Mouse (Mus musculus) lung, postnatal 14 days (tissue): ENCODE measurements around the gene Abca4.
A peak's percentile ranks its signal among the peaks of the same experiment; 100 is the strongest.

ENCODE experiments used
- DNase-seq: peaks from one replicate; pipeline ENCODE4 v3.0.0; 2021

The Abca4 gene

DNA sequence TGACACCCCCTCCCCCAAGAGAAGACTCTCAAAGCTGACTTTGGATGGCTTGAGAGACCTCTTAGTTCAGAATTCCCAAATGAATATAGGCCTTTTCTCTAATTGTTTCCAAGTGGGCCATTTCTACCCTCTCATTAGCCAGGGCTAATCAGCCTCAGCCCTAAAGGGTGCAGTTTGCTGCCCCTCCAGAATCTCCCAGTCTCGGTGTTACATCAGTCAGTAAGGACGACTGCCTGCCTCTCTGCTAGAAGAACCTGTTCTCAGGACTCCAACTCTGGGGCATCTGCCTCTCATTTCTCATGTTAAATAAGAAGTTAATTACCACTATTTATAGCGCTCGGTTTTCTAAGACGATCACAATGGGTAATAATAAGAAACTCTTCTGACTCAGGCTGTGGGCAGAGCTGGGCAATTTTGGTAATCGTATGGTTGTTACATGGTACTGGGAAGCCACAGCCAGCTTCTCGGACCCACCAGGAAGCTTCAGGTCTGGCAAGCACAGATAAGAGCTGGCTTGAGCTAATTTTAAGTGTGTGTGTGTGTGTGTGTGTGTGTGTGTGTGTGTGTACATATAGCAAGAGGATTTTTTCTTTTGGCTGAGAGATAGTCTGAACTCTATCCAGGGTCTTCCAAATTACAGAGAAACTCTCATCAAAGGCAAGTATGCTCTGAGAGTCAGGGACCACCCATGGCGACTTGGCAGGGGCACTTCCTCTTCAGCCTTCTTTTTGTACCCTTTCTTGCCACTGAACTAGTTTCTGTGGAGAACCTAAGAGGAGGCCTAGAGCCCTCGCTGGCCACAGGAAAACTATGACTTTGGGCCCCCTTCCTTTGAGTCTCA is 67.1 kb downstream of the Abca4 start:
- no peak for DNase-seq

DNA sequence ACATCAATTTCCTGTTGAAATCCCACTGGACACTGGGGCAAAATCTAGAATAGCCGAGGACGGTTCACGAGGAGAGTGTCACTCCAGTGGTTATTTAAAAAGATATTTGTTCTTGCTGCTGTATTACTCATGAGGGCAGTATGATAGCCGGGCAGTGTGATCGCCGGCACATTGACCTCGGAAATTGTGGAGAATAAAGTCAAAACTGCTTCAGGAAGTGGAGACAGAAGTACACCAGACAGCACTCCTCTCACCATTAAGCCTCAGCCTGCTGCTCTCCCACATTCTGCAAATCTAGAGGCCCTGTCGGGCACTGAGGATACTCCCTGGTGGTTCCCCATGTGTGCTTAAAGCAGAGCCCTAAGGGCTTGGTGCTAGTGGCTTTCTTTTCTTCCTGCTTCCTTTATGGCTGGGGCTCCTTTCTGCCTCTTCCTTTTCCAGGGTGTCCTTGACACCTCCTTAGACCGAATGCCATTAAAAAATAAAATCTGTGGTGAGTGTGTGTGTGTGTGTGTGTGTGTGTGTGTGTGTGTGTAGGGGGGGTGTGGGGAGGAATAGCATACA is 74.5 kb downstream of the Abca4 start:
- DNase-seq, result no peak

DNA sequence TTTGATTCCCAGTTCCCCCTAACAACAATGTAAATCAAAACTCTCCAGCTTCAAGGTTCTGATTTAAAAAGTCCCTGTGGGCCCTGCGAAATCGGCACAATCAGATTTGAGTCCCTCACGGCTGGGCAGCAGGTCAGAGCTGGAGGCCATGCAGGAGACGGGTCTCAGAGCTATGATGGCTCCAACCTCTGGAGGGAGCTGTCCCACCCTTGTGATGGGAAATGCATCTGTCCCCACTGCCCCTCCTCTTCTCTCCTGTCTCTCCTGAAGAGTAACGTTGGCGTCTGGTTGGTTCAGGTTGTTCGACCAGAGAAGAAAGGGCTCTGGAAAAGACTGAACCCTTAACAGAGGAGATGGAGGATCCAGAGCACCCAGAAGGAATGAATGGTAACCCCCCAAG is 75.5 kb downstream of the Abca4 start:
- DNase-seq, result no peak

DNA sequence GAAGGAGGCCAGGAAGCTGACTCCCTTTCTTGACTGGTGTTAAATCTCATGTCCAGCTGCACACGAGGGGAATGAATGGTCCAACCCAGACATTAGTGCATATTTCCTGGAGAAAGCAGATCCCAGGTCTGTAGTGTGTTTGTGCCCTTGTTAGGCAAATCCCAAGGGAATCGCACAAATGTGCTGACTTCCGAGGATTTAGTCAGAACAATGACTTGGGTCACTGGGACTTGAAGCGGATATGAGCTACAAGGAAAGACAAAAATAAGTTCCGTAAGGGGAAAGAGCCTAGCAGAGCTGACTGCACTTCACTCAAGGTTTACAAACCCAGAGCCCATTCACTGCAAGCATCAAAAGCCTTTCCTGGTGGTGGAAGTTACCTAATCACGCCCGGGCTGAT is 76.0 kb downstream of the Abca4 start:
- no peak for DNase-seq

DNA sequence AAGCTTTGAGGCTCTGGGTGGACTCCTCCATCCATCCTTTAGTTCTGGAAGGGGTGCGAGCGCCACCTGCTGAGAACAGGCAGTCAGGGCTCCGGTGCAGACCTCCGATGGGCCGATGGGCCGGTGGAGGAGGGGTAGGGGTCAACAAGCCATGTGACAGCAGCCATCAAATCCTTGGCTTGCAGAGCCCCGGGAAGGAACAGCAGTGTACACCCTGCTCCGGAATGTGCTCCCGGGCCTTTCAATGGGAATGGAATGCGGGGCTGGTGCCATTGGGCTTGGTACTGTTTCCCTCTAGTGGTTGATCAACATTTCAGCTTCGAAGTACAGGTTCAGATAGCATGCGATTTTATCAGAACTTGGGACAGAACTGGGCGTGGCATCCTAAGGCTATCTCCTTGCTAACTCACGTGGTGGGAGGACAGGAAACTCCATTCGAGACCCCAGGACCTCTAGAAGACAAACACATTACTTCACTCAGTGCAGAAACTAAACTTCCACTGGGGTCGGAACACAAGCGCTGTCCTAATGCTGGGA is 78.0 kb downstream of the Abca4 start:
- DNase-seq, result peak; percentile 99

DNA sequence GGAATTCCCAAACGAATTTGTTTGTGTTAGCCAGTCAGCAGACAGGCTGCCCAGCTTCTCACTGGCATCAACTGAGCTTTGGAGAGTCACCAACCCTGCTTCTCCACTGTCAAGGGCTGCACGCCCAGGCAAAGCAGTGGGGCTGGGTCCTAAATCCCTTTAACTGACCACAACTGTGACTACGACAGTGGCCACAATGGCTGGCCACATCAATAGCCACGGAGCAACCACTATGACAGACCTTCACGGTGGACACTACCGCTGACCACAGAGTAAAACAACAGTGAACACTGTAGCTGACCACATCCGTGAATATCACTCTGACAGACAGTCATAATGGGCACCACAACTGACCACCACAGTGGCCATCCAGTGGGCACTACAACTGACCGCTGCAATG is 78.6 kb downstream of the Abca4 start:
- no peak for DNase-seq

DNA sequence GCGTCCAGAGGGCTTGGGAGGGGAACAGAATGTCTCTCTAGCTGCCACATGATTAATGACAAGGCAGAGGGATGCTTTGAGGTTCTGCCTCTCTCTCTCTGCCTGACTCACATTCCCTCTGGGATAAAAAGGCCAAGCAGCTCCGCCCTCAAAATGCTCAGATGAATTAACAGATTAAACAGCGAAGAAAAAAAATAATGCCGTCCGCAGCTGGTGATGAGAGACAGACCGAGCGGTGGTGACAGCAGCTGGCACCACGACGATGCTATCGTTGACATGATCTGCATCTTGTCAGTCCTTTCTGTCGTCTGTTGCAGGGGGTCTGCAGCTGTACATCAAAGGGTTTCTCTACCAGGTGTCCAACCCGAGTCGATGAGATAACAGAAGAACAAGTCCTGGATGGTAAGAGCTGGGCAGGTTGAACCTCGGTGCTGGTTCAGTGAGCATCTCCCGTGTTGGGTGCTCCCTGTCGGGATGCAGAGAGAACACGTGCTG is 84.8 kb downstream of the Abca4 start:
- no peak for DNase-seq

DNA sequence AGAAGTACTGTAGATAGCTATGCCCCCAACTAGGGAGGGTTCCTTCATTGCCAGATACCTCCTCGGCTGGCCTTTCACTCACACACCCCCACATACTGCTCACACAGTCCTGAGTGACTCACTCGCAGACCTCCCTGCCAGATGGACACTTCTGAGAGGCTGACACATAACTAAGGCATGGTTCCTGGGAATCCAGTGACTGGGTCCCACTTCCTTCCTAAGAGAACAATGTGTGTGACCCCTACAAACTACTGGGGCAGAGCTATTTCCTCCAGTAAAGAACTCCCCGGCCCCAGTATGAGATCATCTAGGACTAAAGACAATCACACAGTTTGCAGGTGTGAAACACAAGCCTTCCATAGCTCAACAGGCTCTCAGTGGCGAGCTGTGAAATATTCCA is 86.5 kb downstream of the Abca4 start:
- DNase-seq, result peak; percentile 48

DNA sequence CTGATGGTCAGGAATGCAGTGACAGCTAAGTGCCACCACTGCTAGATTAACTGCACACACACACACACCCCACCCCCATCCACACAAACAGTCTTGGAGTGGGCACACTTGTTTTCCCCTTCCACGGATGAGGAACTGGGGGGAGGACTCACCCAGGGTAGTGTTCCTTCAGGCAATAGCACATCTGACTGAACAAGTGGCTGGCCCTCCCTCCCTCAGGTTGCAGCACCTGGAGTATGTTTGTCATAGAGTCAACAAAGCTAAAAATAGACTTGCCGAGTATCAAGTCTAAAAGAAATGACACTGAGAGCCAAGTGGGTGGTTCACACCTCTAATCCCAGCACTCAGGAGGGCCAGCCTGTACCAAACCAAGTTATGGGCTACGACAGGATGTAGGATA is 87.4 kb downstream of the Abca4 start:
- DNase-seq, result peak; percentile 49

DNA sequence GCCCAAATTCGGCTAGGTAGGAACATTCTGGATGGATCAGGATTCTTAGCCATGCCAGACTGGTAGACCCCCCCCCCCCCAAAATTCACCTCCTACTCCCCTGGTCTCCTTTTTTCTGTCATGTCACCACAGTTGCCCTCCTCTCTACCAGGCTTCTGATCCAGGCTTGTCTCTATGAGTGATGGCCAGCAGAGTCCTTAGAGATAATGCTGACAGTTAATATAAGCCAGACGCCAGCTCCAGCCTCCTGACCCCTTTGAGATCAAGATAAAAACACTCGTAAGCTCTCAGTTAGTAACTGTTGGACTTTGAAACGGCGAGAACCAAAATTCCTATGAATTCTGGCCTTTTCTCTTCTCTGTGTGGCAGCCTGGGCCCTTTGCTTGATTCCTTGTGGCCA is 89.0 kb downstream of the Abca4 start:
- DNase-seq, result no peak

DNA sequence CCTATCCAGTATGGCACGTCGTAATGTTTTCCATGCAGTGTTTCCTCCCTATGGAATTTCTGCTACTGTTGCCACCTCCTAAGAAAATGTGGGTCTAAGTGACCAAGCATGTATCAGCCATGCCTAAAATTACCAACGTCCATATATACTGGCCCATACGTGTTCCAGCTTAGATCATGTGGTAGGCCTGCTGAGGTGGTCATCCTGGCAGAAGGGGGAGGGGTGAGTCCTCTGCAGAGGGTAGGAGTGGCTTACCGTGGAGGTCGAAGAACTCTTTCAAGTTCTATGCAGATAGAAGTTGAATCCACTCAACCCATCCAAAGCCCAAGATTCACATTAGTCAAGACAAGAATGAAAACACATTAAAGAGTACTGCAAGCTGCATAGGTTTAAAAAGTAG is 89.6 kb downstream of the Abca4 start:
- no peak for DNase-seq

DNA sequence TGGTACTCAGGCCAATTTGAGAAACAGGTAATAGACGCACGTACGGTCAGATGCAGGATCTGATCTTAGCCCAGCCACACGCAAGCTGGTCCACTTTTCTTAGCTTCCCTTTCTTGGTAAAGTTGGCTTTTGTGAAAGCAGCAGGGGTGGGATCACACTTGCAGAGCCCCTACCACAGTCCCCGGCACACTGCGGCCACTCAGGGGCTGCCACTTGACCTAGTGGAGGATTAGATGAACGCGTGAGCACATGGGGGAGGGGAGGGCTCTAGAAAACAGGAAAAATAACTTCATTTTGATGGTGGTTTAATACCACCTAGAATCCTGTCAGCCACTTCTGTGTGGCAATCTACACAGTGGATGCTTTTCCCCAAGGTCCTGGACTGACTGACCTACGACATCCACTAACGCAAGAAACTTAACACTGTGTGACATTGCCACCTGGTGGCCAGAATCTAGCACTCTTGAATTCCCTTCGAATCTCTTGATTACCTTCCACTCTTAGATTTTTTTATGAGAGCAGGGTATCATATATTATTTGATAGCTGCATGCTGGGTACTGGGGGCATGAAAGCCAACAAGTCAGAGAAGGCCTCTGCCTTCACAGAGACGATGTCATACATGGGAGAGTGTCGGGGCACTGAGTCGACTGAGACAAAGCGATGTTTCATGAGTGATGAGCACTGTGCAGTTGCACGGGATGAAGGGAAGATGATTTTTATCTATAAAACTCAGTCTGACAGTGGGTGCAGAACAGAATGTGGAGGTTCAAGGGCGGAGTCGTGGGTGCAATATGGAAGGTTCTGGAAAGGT is 96.6 kb downstream of the Abca4 start:
- peak; percentile 84 for DNase-seq

DNA sequence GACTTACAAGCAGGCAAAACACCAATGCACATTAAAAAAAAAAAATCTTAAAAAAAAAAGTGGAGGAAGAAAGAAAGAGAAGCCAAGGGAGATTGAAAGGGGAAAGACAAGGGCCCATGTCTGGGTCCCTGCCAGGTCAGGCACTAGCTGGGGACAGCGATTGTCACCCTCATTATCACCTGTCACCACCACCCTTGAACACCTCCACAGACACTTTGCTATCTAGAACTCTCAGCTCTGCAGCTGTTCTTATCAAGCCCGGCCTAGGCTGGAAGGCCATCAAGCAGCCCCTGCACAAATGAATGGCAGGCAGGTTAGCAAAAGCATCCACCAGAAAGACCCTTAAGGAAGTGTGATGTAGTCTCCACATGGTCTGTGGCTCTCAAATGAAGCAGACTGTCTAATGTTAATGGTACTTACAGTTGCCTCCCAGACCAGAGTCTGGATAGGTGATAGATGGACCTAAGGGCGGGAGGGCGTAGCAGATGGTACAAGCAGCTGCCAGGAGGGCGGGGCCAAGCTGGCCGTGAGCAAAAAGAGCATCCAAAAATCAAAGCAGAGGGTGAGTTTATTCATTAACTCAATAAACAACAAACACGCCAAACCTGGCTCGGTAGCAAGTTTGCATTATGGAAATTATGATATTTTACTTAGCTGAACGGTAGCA is 98.1 kb downstream of the Abca4 start:
- DNase-seq, result no peak

DNA sequence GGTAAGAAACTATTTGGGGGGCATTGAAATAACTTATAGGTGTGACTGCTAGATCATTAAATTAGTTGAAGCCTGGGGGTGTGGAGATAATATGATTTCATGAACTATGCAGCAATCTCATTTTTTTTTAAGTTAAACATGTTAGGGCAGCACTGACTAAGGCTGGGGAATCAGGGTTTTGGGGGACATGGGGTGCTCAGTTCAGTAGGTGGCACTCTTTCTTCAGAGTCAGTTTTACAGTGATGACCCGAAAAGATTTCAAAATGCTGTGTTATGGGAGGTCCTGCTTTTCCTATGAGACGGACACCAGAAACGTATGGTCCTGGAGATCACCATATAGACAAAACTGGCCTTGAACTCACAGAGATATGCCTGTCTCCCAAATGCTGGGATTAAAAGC is 99.2 kb downstream of the Abca4 start:
- no peak for DNase-seq

DNA sequence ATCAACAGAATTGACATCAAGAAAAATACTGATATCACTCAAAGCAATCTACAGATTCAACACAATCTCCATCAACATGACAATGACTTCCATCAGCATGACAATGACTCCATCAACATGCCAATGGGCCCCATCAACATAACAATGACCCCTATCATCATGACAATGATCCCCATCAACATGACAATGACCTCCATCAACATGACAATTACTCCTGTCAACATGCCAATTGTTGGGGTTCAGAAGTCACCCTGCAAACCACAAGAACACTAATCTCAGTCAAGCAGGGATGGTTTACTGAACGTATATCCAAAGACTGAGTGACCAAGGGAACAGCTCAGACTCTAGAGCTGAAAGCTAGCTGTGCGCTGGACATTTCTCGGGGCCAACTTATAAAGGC is 101.2 kb downstream of the Abca4 start:
- DNase-seq, result no peak

DNA sequence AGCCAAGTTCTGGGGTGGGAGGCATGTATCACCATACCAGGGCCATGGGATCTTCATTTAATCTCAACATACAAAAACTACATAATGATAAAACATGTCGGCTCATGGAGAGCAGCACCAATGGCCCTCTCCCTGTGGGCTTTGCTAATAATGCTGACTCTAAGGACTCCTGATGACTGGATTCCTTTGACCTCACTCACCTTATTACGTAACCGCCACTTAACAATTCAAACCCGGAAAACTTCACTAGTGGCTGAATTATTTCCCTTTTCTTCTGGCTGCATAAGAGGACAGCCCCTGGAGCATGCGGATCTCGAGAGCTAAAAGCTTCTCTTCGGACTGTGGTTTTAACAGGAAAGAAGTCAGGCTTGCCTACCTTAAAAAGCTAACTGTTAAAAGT is 106.6 kb downstream of the Abca4 start:
- DNase-seq, result no peak

DNA sequence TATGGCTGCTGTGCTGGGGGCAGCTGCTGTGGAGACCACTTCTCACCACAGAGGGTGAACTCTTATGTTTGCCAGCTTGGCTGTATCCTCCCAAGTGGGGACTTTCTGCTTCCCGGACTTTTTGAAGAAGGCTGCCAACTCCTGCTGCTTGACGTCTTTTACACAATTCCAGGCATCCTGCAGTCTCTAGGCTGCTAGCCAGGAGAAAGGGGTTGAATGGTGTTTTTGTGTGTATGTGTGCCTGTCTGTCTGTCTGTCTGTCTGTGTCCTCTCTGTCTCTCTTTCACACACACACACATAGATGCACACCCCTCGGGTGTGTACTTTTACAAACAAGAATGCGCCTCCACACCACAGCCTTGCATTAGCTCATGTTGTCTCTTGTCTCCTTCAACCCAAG is 108.2 kb downstream of the Abca4 start:
- peak; percentile 36 for DNase-seq

DNA sequence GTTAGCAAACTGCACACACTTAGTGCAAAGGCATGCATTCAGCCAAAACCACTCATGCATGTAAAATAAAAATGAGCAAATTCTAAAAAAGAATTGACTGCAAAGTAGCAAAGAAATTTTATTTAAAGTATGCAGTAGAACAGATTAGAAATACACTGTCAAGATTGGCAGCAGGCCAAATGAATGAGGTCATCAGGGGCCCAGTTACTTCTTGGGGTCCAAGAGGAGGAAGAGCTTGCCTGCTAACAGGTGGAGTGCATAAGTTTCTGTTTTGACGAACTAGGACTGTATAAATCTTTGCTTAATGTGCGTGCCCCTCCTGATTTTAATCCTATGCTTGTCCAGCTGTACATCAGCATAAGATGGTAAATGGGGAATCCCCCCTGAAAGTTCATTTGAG is 109.8 kb downstream of the Abca4 start:
- DNase-seq, result no peak

DNA sequence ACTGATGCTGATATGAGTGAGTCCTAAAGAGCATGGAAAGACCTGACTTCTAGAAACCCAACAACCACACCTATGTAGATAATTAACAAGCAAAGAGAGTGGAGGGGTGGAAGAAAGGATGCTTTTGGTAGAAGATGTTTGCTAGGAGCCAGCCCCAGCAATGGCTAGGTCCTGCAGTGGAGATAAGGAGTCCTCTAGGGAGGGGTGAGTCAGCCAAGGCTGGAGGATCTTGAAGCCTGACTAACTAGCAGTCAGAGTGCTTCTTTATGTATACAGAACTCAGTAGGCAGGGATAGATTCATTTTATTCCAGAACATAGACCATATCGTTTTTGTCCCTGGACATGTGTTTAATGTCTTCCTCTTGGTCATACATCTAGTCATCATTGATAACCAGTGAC is 115.2 kb downstream of the Abca4 start:
- DNase-seq, result no peak

DNA sequence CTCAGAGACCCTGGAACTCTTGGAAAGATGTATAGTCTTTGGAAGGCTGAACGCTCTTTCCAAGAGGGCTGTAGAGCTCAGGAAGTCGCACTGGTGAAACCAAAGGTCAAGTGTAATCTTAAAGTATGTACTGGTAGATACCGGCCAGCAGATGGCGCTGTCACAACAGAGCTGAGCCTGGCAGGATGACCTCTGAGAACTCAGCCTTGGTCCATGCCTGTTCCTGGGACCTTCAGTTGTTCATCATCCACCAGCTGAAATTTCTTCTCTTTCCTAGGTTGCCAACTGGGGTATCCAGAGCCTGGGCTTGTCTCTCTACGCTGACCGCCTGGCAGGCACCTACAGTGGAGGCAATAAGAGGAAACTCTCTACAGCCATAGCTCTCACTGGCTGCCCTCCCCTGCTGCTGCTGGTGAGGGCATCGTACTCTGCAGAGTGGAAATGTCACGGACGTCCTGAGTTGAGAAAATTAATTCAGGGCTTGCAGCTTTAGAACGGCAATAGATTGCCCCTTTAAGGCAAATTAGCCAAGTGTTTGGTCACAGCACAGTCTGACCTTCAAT is 125.5 kb downstream of the Abca4 start:
- peak; percentile 79 for DNase-seq

DNA sequence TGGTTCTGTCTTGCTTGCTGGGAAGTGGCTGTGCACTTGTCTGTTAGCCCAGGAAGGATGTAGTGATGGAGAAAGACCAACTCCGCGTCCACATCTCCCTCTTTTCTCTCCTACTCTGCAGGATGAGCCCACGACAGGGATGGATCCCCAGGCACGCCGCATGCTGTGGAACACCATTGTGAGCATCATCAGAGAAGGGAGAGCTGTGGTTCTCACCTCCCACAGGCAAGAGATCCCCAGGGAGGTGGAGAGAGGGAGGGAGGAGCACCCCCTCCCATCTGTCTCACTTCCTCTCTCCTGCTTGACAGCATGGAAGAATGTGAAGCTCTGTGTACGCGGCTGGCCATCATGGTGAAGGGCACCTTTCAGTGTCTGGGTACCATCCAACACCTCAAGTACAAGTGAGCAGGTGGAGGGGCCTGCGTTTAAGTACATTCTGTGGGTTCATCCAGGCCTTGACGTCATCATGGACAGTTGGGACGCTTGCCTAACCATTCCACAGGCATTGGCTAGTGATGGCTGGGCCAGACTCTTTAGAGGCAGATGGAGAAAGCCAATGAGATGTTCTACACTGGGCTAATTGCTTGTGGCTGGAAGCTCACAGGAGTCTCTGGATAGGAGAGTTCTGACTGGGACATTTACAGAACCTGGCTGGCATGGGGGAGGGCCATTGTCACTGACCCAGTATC is 126.5 kb downstream of the Abca4 start:
- DNase-seq, result no peak

DNA sequence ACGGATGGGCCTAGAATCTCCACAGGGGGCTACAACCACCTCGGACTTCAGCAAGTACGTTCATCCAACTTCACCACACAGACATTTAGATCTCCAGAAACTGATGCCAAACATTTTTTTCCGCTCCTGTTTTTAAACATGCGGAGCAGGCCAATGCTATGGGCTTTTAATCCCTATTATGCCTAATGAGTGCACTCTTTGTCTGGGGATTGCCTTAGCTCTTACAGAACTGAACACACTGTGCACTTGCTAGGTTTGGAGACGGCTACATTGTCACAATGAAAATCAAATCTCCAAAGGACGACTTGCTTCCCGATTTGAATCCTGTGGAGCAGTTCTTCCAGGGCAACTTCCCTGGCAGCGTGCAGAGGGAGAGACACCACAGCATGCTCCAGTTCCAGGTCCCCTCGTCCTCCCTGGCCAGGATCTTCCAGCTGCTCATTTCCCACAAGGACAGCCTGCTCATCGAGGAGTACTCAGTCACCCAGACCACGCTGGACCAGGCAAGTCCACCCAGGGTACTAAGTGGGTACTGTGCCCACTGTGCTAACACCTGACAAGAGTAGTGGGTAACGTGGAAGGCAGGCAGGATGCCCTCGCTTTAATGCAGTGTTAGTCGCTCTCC is 129.4 kb downstream of the Abca4 start:
- no peak for DNase-seq
